Comparison of ENCODE assay signal across 7 mouse cellular contexts in genomic region chr14:7889834-7890233, GRCm38 (mm10).
DNase-seq lines count a peak whose midpoint lies in the region; ATAC-seq lines count a peak whose summit lies in the region.

No protein-coding gene starts in this region.

- H3K27ac ChIP-seq in forebrain, embryonic 13.5 days = peak overlapping the region; percentile 85

- peak; percentile 24 for DNase-seq in thymus, postnatal 14 days
- DNase-seq in thymus, postnatal 10 days (ENCODE audit: low spot score in 2 of 2) = no peak
- no peak for DNase-seq in layer of hippocampus, postnatal 36 days
- no peak for DNase-seq in frontal cortex, postnatal 10 days (ENCODE audit: low spot score in 2 of 2)
- DNase-seq in cerebellum, postnatal 4 days (ENCODE audit: low spot score in 2 of 2) = no peak

- H3K4me2 ChIP-seq in forebrain, embryonic 13.5 days = peak overlapping the region; percentile 16; the same call in 1 of the 2 replicates

- no peak overlapping the region for H3K9ac ChIP-seq in forebrain, embryonic 13.5 days

- peak; percentile 61 for ATAC-seq in forebrain, embryonic 13.5 days
- peak; percentile 91 for ATAC-seq in megakaryocyte, adult 5-6 weeks (ENCODE audit: poor library complexity, severe bottlenecking)

- no peak overlapping the region for H3K4me3 ChIP-seq in forebrain, embryonic 13.5 days

- peaks cover 34% of the 10 kb centered on the region for H3K4me1 ChIP-seq in forebrain, embryonic 13.5 days

- 38% methylated on average over 9 of the region's 9 CpGs for WGBS in forebrain, embryonic 13.5 days

- H3K9me3 ChIP-seq in forebrain, embryonic 13.5 days (replicated peaks) = no peaks in the 10 kb centered on the region

- no peaks in the 10 kb centered on the region for H3K27me3 ChIP-seq in forebrain, embryonic 13.5 days

- H3K36me3 ChIP-seq in forebrain, embryonic 13.5 days (ENCODE audit: poor library complexity, severe bottlenecking) = peaks cover 61% of the 10 kb centered on the region
